Mouse (Mus musculus) layer of hippocampus, adult 18-20 months (tissue): Measurements from ENCODE around the gene Ctso. TPM values are rescaled to one million over a fixed set of nuclear protein-coding genes. Genes with fewer than 3 reads are reported as not detected.
A peak's percentile ranks its signal among the peaks of the same experiment; 100 is the strongest.

Source experiments
- DNase-seq, 2 experiments: peaks; one replicate each; pipeline ENCODE4 v3.0.0; 2022; ENCODE audit warnings: low spot score in 2 of 2
- total RNA-seq, 2 experiments: library from RNA; stranded (reverse); gene quantifications; 2 replicates each; pipeline ENCODE4 v1.2.3; 2021

Gene Ctso
- total RNA-seq, 2 experiments from 2014 or later: 18.0 to 20.6 TPM

DNA sequence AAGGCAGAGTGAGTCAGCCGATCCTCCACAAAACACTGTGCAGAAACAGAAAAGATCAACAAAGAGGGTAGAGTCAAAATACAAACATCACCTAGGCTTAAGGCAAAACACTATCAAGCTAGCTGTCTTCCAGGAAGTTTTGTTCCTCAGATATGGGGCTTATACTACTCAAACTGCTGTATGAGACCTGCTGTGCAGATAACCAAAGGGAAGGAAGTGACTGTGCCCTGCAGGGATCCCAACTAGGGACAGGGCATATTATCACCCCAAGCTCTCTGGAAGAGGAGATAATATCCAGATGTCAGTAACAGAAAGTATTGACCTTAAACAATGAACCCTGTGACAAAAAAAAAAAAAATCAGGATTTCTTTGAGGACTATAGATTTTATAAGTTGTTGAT is 16.6 kb downstream of the Ctso start:
- no peak for DNase-seq

GRCm38 (mm10) chr3:81951785-81952184 is 19.4 kb downstream of the Ctso start:
- no peak for DNase-seq

GRCm38 (mm10) chr3:81957484-81957883 is 25.1 kb downstream of the Ctso start:
- no peak for DNase-seq

- DNase-seq: no peak
Measured at GRCm38 (mm10) chr3:81961336-81961735, 28.9 kb downstream of the Ctso start.

DNA sequence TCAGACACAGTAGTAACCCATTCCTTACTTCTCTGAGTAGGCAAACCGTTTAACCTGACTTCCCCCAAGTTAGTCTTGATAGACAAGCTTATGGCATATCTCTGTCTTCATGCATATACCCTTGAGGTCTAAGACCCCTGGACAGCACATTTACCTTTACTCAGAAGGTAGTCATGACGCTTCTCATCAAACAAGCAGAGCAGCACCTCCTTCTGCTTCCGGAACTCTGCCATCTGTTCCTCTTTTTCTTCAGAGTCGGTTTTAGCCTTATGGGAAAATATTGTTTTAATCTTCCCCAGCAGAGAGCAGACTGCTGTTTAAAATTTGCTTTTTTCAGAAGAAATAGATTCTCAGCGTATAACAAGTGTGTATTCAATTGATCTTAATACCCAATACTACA is 31.4 kb downstream of the Ctso start:
- peak in 1 of 2 experiments; percentile 51 for DNase-seq

- DNase-seq: peak in 1 of 2 experiments; percentile 73
Measured at GRCm38 (mm10) chr3:81964596-81964995, 32.2 kb downstream of the Ctso start.

DNA sequence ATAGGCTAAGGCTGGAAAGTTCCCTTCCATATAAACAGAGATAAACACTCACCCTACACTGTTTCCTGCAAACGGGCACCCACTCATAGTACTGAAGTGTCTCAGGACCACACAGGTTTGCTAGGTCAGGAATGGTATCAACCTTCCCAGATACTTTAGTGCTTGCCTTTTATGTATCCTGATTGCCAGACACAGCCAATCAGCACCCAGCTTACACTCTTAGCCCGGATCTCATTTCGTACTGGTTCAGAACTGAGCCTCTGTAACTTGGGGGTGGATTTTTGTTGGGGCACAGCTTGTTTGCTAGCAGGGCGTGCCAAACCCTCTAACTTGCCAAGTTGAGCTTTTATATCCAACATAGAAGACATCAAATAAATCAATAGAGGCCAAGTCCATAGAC is 43.2 kb downstream of the Ctso start:
- DNase-seq: peak; percentile 30 to 76

DNA sequence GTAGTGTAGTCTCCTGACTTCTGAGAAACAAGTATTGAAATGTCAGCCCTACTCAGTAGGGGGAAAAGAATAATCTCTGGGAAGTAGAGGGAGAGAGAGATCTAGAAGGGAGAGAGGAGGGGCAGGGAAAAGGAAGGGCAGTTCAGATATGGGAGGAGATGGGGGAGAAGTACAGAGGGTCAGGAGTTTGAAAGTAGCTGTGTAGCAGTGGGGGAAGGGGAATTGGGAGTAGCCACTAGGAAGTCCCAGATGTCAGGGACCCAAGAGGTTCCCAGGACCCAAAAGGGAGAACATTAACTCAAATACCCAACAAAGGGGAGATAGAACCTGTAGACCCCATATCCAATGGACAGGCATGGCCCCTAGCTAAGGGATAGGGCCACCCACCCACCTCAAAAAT is 43.7 kb downstream of the Ctso start, which contains the start of gene Tdo2:
TSS of gene Tdo2 (minus strand) at position 101 of the 400 bp plus-strand sequence.
- DNase-seq: no peak

DNA sequence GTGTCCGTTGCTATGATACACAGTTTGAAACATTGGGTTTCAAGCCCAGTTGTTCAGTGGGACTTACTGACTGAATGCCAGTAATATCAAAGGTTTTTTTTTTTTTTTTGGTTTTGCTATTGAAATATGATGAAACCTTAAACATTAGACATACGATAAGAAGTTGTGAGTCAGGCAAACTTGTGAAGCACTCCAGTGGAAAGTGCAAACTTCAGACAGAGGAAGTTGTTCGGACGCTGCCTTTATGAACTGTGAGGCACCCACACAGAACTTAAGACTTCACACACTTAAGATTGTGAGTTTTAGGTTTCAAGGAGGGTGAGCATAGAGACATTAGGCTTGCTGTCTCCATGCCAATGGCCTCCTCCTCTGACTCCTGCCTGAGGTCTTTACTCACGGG is 49.2 kb downstream of the Ctso start:
- DNase-seq: no peak

DNA sequence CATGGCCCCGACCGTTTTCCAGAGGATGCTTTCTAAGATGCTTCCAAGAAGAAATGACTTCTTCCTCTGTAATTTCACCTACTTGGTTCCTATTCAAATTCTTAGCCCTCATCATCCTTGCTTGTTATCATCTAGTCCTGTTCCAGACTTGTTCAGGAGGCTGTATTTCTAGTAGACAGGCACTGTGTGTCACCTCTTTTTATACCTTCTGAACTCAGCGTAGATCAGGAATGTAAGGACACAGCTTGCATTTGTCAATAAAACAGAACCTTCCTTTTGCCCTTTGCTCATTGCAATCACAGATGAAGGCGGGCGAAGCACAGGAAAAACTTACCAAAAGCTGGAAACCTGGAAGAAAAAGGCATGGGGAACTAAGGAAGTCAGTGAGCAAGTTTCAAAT is 49.6 kb downstream of the Ctso start, which contains the start of gene Asic5:
TSS of gene Asic5 (plus strand) at position 301 of the 400 bp plus-strand sequence.
- no peak for DNase-seq

DNA sequence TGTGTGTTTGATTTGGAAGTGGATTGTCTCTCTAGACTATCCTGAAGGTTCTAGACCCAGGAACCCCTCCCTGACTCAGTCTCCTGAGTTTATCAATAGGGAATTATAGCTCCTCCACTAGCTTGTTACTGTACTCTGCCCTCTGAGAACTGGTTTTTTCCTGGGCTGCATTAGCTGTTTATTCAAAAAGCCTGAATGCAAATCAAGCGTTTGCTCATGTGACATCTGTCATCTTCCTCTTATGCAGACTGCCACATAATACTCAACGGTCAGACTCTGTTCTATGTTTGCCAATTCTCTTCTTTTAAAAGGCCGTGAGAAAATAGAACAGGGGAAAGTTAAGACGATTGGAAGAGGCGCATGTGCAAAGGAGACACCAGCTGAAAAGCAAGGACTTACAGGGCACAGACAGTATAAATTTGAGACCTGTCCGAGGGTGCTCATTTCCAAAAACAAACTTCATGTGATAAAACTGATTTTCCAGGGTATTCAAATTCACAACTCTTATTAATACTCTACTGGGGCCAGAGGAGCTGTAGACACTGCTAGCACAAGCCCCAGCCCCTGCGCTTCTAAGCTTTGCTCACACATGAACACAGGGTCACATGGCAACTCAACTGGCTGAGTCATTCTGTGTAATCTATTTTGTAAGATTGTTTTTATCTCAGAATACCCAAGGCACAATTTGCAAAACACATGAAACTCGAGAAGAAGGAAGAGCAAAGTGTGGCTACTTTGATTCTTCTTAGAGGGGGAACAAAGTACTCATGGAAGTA is 50.9 kb downstream of the Ctso start:
- no peak for DNase-seq

GRCm38 (mm10) chr3:81985100-81985499 is 52.7 kb downstream of the Ctso start:
- DNase-seq: peak in 1 of 2 experiments; percentile 61

DNA sequence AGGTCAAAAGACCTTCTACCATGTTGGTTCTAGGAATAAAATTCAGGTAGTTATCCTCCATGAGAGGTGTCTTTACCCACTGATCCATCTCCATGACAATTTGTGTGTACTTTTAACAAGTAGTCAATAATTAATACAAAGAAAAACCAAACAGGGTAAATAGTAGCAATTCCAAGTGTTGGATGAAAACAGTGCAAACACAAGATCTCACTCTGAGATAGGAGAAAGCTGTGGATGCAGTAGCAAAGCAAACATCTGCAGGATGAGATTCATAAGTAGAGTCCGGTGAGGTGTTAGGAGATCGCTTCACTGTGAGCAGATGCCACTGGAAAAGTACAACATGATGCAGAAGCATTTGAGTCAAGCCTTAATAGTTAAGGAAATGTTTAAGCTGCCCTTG is 53.7 kb downstream of the Ctso start:
- DNase-seq: no peak

DNA sequence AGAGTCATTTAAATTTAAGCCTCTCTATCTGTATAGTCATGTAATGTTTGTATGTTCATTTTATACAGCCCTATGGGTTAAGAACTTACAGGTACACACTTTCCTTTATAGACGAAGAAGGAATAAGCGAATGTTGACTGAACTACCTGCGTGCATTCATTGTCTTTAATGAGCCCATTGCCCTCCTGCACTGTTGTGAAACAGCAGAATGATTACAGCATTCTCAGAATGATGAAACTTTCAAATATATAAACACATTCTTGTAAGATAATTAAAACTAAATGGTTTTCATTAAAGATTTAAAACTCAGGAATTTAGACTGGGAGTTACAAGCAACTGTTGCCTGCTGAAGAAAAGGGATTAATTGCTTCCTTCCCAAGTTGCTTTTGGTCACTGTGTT is 55.2 kb downstream of the Ctso start:
- DNase-seq: no peak

- no peak for DNase-seq
Measured at GRCm38 (mm10) chr3:81989692-81990141, 57.3 kb downstream of the Ctso start.

DNA sequence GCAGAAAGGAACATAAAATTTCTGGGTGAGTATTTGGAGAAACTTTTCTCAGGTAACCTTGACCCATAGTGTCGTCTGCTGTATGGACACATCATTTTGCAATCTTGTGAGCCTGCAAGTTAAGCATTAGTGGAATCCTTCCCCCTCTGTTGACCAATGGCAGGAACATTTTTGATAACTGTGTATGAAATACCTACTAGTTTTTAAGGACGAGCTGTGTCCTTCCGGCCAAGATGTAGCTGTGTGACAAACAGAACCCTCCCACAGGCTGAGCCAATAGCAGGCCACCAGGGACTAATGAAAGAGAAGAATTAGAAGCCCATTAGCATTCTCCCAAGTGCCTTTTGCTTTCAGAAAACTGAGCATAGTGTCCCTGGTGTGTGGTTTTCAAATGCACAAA is 58.1 kb downstream of the Ctso start:
- no peak for DNase-seq

- DNase-seq: no peak
Measured at GRCm38 (mm10) chr3:81995371-81995770, 63.0 kb downstream of the Ctso start.

DNA sequence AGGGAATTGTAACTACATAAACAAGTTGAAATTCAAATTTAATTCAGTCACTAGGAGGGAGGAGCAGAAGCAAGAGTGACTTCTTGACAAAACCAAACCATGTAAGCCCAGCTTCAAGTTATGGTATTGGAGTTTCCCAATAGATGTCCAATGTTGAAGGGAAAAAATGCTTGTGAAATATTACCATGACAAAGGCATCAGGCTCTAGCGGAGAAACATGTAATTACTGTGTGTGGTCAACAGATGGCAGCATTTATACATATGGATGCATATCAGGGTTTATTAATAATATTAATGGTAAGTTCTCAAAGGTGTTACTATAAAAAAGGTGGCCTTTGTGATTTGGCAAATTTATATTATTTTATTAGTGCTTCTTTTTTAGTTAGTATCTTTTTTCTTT is 63.6 kb downstream of the Ctso start:
- peak in 1 of 2 experiments; percentile 80 for DNase-seq

Other genes with a start within 250 kb of the Ctso start
- 10 to 100 TPM; 10.9 to 12.6 TPM for gene Tdo2, start 43.6 kb downstream of the Ctso start, total RNA-seq
- gene Asic5, start 49.7 kb downstream of the Ctso start, total RNA-seq: not detected
- 100 to 1,000 TPM; 106 to 112 TPM for gene Gucy1b1, start 142.1 kb downstream of the Ctso start, total RNA-seq
- 10 to 100 TPM; 18.5 to 19.7 TPM for gene Gucy1a1, start 213.2 kb downstream of the Ctso start, total RNA-seq